Mouse (Mus musculus): Measurements from ENCODE around the gene Zfp661. TPM values are rescaled to one million over a fixed set of nuclear protein-coding genes. Genes with fewer than 3 reads are reported as not detected.

Gene Zfp661
- polyA plus RNA-seq, 1 experiment from 2014 or later: 7.0 TPM

GRCm38 (mm10) chr2:127539494-127539893 lies 47.4 kb downstream of the Zfp661 start:
- Histone ChIP-seq H3K27ac (ENCODE audit: low read length) (no peak overlapping the region), H3K9ac (ENCODE audit: low read depth, low read length) (no peak overlapping the region), H3K36me3 (ENCODE audit: control insufficient read depth, insufficient read depth, low read length) (no peaks in the 10 kb centered on the region), H3K4me2 (ENCODE audit: low read length) (no peak overlapping the region), H3K9me3 (replicated peaks; ENCODE audit: control insufficient read depth, low read length, poor library complexity, severe bottlenecking) (no peaks in the 10 kb centered on the region), H3K27me3 (ENCODE audit: control insufficient read depth, insufficient read depth, low read depth, low read length) (peaks cover 43% of the 10 kb centered on the region), H3K4me3 (ENCODE audit: low read depth, low read length) (no peak overlapping the region), H3K4me1 (ENCODE audit: control insufficient read depth, insufficient read depth, low read length) (no peaks in the 10 kb centered on the region)
- no peak for ATAC-seq
- 23% methylated on average over 4 of the region's 4 CpGs for WGBS

GRCm38 (mm10) chr2:127537548-127537947 lies 49.3 kb downstream of the Zfp661 start:
- Histone ChIP-seq H3K4me2 (ENCODE audit: low read length) (no peak overlapping the region), H3K9me3 (replicated peaks; ENCODE audit: control insufficient read depth, low read length, poor library complexity, severe bottlenecking) (no peaks in the 10 kb centered on the region), H3K27ac (ENCODE audit: low read length) (no peak overlapping the region), H3K36me3 (ENCODE audit: control insufficient read depth, insufficient read depth, low read length) (no peaks in the 10 kb centered on the region), H3K4me3 (ENCODE audit: low read depth, low read length) (no peak overlapping the region), H3K4me1 (ENCODE audit: control insufficient read depth, insufficient read depth, low read length) (no peaks in the 10 kb centered on the region), H3K9ac (ENCODE audit: low read depth, low read length) (no peak overlapping the region), H3K27me3 (ENCODE audit: control insufficient read depth, insufficient read depth, low read depth, low read length) (peaks cover 38% of the 10 kb centered on the region)
- WGBS: 67% methylated on average over 3 of the region's 3 CpGs
- ATAC-seq: no peak

GRCm38 (mm10) chr2:127535363-127535762 lies 51.5 kb downstream of the Zfp661 start:
- ATAC-seq: no peak
- Histone ChIP-seq H3K4me3 (ENCODE audit: low read depth, low read length) (no peak overlapping the region), H3K27me3 (ENCODE audit: control insufficient read depth, insufficient read depth, low read depth, low read length) (peaks cover 18% of the 10 kb centered on the region), H3K9ac (ENCODE audit: low read depth, low read length) (no peak overlapping the region), H3K9me3 (replicated peaks; ENCODE audit: control insufficient read depth, low read length, poor library complexity, severe bottlenecking) (no peaks in the 10 kb centered on the region), H3K4me2 (ENCODE audit: low read length) (no peak overlapping the region), H3K4me1 (ENCODE audit: control insufficient read depth, insufficient read depth, low read length) (no peaks in the 10 kb centered on the region), H3K27ac (ENCODE audit: low read length) (no peak overlapping the region), H3K36me3 (ENCODE audit: control insufficient read depth, insufficient read depth, low read length) (no peaks in the 10 kb centered on the region)
- 74% methylated on average over 9 of the region's 9 CpGs for WGBS

GRCm38 (mm10) chr2:127532379-127532778 lies 54.5 kb downstream of the Zfp661 start:
- H3K36me3 ChIP-seq (ENCODE audit: control insufficient read depth, insufficient read depth, low read length): no peaks in the 10 kb centered on the region
- no peaks in the 10 kb centered on the region for H3K9me3 ChIP-seq (replicated peaks; ENCODE audit: control insufficient read depth, low read length, poor library complexity, severe bottlenecking)
- H3K4me1 ChIP-seq (ENCODE audit: control insufficient read depth, insufficient read depth, low read length): no peaks in the 10 kb centered on the region
- no peak overlapping the region for H3K4me2 ChIP-seq (ENCODE audit: low read length)
- no peaks in the 10 kb centered on the region; the same call in 1 of the 2 replicates for H3K27me3 ChIP-seq (ENCODE audit: control insufficient read depth, insufficient read depth, low read depth, low read length)
- no peak overlapping the region for H3K9ac ChIP-seq (ENCODE audit: low read depth, low read length)
- WGBS: 9% methylated on average over 9 of the region's 9 CpGs
- no peak for ATAC-seq
- no peak overlapping the region for H3K27ac ChIP-seq (ENCODE audit: low read length)
- no peak overlapping the region for H3K4me3 ChIP-seq (ENCODE audit: low read depth, low read length)

- Histone ChIP-seq H3K4me1 (ENCODE audit: control insufficient read depth, insufficient read depth, low read length) (no peaks in the 10 kb centered on the region), H3K9ac (ENCODE audit: low read depth, low read length) (no peak overlapping the region), H3K27ac (ENCODE audit: low read length) (no peak overlapping the region), H3K9me3 (replicated peaks; ENCODE audit: control insufficient read depth, low read length, poor library complexity, severe bottlenecking) (no peaks in the 10 kb centered on the region), H3K36me3 (ENCODE audit: control insufficient read depth, insufficient read depth, low read length) (no peaks in the 10 kb centered on the region), H3K4me2 (ENCODE audit: low read length) (no peak overlapping the region), H3K4me3 (ENCODE audit: low read depth, low read length) (no peak overlapping the region), H3K27me3 (ENCODE audit: control insufficient read depth, insufficient read depth, low read depth, low read length) (no peaks in the 10 kb centered on the region; the same call in 1 of the 2 replicates)
- no peak for ATAC-seq
- 82% methylated on average over 2 of the region's 2 CpGs for WGBS
Measured at GRCm38 (mm10) chr2:127531592-127531991, 55.3 kb downstream of the Zfp661 start.

GRCm38 (mm10) chr2:127530418-127530817 lies 56.5 kb downstream of the Zfp661 start:
- Histone ChIP-seq H3K4me2 (ENCODE audit: low read length) (no peak overlapping the region), H3K4me1 (ENCODE audit: control insufficient read depth, insufficient read depth, low read length) (no peaks in the 10 kb centered on the region), H3K27me3 (ENCODE audit: control insufficient read depth, insufficient read depth, low read depth, low read length) (no peaks in the 10 kb centered on the region; the same call in 1 of the 2 replicates), H3K9me3 (replicated peaks; ENCODE audit: control insufficient read depth, low read length, poor library complexity, severe bottlenecking) (no peaks in the 10 kb centered on the region), H3K27ac (ENCODE audit: low read length) (no peak overlapping the region), H3K4me3 (ENCODE audit: low read depth, low read length) (no peak overlapping the region), H3K9ac (ENCODE audit: low read depth, low read length) (no peak overlapping the region), H3K36me3 (ENCODE audit: control insufficient read depth, insufficient read depth, low read length) (no peaks in the 10 kb centered on the region)
- ATAC-seq: no peak
- 77% methylated on average over 3 of the region's 3 CpGs for WGBS

GRCm38 (mm10) chr2:127525004-127525775 lies 61.7 kb downstream of the Zfp661 start:
- Histone ChIP-seq H3K36me3 (ENCODE audit: control insufficient read depth, insufficient read depth, low read length) (no peaks in the 10 kb centered on the region), H3K27ac (ENCODE audit: low read length) (no peak overlapping the region), H3K4me3 (ENCODE audit: low read depth, low read length) (no peak overlapping the region), H3K4me1 (ENCODE audit: control insufficient read depth, insufficient read depth, low read length) (peaks cover 22% of the 10 kb centered on the region), H3K27me3 (ENCODE audit: control insufficient read depth, insufficient read depth, low read depth, low read length) (no peaks in the 10 kb centered on the region), H3K9ac (ENCODE audit: low read depth, low read length) (no peak overlapping the region; the same call in 1 of the 2 replicates), H3K9me3 (replicated peaks; ENCODE audit: control insufficient read depth, low read length, poor library complexity, severe bottlenecking) (no peaks in the 10 kb centered on the region), H3K4me2 (ENCODE audit: low read length) (no peak overlapping the region)
- ATAC-seq: no peak
- WGBS: 90% methylated on average over 3 of the region's 3 CpGs

Other genes starting within 250 kb of the Zfp661 start
- not detected in 2 replicates for gene Astl, start 248.5 kb downstream of the Zfp661 start, polyA plus RNA-seq (2015; fragmentation: Nextera tagmentation; extraction: Ambion mirVana)
- 0.20 and 0.21 TPM in 2 replicates for gene Adra2b, start 223.9 kb downstream of the Zfp661 start, polyA plus RNA-seq (2015; fragmentation: Nextera tagmentation; extraction: Ambion mirVana)
- 0.12 and 0.23 TPM in 2 replicates for gene Gpat2, start 161.9 kb downstream of the Zfp661 start, polyA plus RNA-seq (2015; fragmentation: Nextera tagmentation; extraction: Ambion mirVana)
- gene Fahd2a, start 142.5 kb downstream of the Zfp661 start, polyA plus RNA-seq (2015; fragmentation: Nextera tagmentation; extraction: Ambion mirVana): 32.2 and 37.3 TPM in 2 replicates
- gene Kcnip3, start 65.0 kb downstream of the Zfp661 start, polyA plus RNA-seq (2015; fragmentation: Nextera tagmentation; extraction: Ambion mirVana): 9.1 and 13.0 TPM in 2 replicates
- 0.05 and 0.19 TPM in 2 replicates for gene Prom2, start 45.6 kb downstream of the Zfp661 start, polyA plus RNA-seq (2015; fragmentation: Nextera tagmentation; extraction: Ambion mirVana)
- 155 and 157 TPM in 2 replicates for gene Mrps5, start 128 bp upstream of the Zfp661 start, polyA plus RNA-seq (2015; fragmentation: Nextera tagmentation; extraction: Ambion mirVana)
- 1.3 and 2.0 TPM in 2 replicates for gene Mal, start 69.6 kb upstream of the Zfp661 start, polyA plus RNA-seq (2015; fragmentation: Nextera tagmentation; extraction: Ambion mirVana)
- 0.77 and 0.82 TPM in 2 replicates for gene Mall, start 142.8 kb upstream of the Zfp661 start, polyA plus RNA-seq (2015; fragmentation: Nextera tagmentation; extraction: Ambion mirVana)
- 17.0 and 18.2 TPM in 2 replicates for gene Nphp1, start 201.8 kb upstream of the Zfp661 start, polyA plus RNA-seq (2015; fragmentation: Nextera tagmentation; extraction: Ambion mirVana)
- gene Mtln, start 205.4 kb upstream of the Zfp661 start, polyA plus RNA-seq (2015; fragmentation: Nextera tagmentation; extraction: Ambion mirVana): 40.6 and 47.4 TPM in 2 replicates
- 4.3 and 6.1 TPM in 2 replicates for gene Bub1, start 244.8 kb upstream of the Zfp661 start, polyA plus RNA-seq (2015; fragmentation: Nextera tagmentation; extraction: Ambion mirVana)